Mouse (Mus musculus) forebrain, embryonic 12.5 days (tissue): ENCODE data around the gene Gm13889. TPM values are rescaled to one million over a fixed set of nuclear protein-coding genes. Genes with fewer than 3 reads are reported as not detected.
A peak's percentile ranks its signal among the peaks of the same experiment; 100 is the strongest.

Experiments used
- ATAC-seq: fragments of 200-750 bp; cut with Nextera tagmentation; 2 replicates; pipeline ENCODE4 v1.8.0; 2017; ENCODE audit warnings: moderate TSS enrichment; ENCODE audit not compliant: low FRiP score
- H3K27ac ChIP-seq: fragments of 300-500 bp; sonication (generic); 2 replicates; pipeline ENCODE4 v1.5.1; 2016; ENCODE audit warnings: mild to moderate bottlenecking
- H3K27me3 ChIP-seq: fragments of 300-500 bp; sonication (generic); 2 replicates; pipeline ENCODE4 v1.6.1; 2016; ENCODE audit warnings: mild to moderate bottlenecking
- H3K36me3 ChIP-seq: fragments of 300-500 bp; sonication (generic); replicated peaks from 2 replicates; pipeline ENCODE4 v1.6.1; 2016; ENCODE audit warnings: mild to moderate bottlenecking
- H3K4me1 ChIP-seq: fragments of 300-500 bp; sonication (generic); 2 replicates; pipeline ENCODE4 v1.6.1; 2016
- H3K4me2 ChIP-seq: fragments of 300-500 bp; sonication (generic); 2 replicates; pipeline ENCODE4 v1.6.1; 2016; ENCODE audit warnings: mild to moderate bottlenecking, moderate library complexity
- H3K4me3 ChIP-seq: fragments of 300-500 bp; sonication (generic); replicated peaks from 2 replicates; pipeline ENCODE4 v1.5.1; 2016; ENCODE audit warnings: mild to moderate bottlenecking
- H3K9ac ChIP-seq: fragments of 300-500 bp; sonication (generic); 2 replicates; pipeline ENCODE4 v1.6.1; 2016; ENCODE audit warnings: mild to moderate bottlenecking
- H3K9me3 ChIP-seq: fragments of 300-500 bp; sonication (generic); 2 replicates; pipeline ENCODE4 v1.6.1; 2016
- WGBS: fragments of 180-500 bp; shearing (Covaris S2); methylation state at CpG from one replicate; pipeline ENCODE4 v1.1.7; 2016; 5-methylcytosine and 5-hydroxymethylcytosine counted together
- polyA plus RNA-seq: library from polyadenylated mRNA; unstranded; fragments of >200 nt; fragmentation: Nextera tagmentation; extraction: Ambion mirVana; gene quantifications from 2 replicates; pipeline ENCODE4 v1.2.1, GENCODE M21; 2016

The Gm13889 gene
- polyA plus RNA-seq, 1 experiment from 2014 or later: 22.1 TPM

DNA sequence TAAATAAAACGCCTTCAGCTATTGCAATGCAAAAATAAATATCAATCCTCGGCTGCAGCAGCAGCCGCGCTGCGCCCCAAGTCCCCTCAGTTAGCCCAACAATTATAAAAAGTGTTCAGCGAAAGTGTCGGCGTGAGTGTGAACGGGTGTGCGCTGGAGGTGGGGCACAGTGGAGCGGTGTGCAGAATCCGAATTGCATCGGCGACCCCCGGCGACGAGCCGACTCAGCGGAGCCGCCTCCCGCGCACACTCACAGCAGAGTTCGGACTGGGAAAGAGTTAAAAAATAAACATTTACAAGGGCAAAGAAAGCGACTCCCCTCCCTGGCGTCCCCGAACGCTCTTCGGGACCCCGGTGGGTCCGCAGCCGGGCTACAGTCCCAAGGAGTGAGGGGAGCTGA, 1.1 kb downstream of the Gm13889 start:
- Histone ChIP-seq H3K36me3 (no peaks in the 10 kb centered on the region), H3K9me3 (no peaks in the 10 kb centered on the region), H3K4me1 (peaks cover 42% of the 10 kb centered on the region), H3K4me3 (peak overlapping the region; percentile 83), H3K9ac (peak overlapping the region; percentile 90), H3K4me2 (peak overlapping the region; percentile 95), H3K27me3 (peaks cover 37% of the 10 kb centered on the region), H3K27ac (peak overlapping the region; percentile 94)
- under 1% methylated on average over 31 of the region's 31 CpGs for WGBS
- ATAC-seq: peak; percentile 15; the same call in 1 of the 2 replicates

DNA sequence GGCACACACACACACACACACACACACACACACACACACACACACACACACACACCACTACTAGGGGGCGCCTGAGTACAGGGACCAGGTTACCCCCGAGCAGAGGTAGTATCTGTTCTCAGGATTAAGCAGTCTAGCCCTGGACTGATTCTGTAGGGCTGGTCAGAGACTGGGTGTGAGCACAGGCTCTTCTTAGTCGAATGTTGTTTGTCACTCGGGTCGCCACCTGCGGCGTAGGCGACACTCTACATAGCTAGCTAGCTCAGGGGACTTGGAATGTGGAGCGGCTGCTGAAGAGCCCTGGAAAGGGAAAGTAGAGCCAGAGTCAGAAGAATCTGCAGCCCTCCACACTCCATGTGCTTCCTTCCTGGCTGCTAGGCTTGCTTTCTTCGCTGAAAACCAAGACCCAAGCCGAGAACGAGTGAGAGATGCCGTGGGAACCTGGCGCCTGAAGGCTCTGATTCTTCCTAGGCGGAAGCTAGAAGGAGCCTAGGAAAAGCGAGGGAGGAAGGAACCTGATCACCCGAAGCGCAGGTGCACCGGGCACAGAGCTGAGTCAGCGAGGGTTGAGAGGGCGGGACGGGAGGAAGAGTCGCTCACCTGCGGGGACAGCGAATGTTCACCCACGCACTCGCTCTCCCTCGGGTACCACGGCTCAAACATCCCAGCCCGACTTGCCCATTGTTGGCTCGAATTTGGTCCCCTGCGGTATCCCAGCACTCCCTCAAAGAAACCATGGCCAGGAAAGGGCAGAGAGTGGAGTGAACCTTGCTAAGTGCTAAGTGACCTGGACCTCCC, 2.0 kb downstream of the Gm13889 start:
- peaks cover 37% of the 10 kb centered on the region for H3K27me3 ChIP-seq
- peaks cover 42% of the 10 kb centered on the region for H3K4me1 ChIP-seq
- peak overlapping the region; percentile 90 for H3K9ac ChIP-seq
- ATAC-seq: no peak
- peak overlapping the region; percentile 44; the same call in 1 of the 2 replicates for H3K27ac ChIP-seq
- H3K4me3 ChIP-seq: peak overlapping the region; percentile 83
- H3K9me3 ChIP-seq: no peaks in the 10 kb centered on the region
- under 1% methylated on average over 32 of the region's 32 CpGs for WGBS
- no peaks in the 10 kb centered on the region for H3K36me3 ChIP-seq
- H3K4me2 ChIP-seq: peak overlapping the region; percentile 95

DNA sequence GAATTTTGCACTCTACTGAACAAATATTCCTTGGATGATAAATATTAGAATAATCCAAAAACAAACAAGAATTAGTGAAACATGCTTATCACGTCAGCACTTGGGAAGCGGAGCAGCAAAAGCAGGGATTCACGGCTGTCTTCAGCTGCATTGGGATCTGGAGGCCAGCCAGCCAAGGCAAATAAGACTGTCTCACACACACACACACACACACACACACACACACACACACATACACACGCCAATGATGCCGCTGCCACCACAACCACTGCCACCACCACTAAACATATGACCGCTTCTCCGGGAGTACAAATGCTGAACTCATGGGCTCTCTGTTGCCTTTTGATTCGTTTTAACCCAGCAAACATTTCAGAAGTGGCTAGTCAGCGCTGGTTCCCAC, 3.3 kb downstream of the Gm13889 start:
- H3K27ac ChIP-seq: no peak overlapping the region
- H3K36me3 ChIP-seq: no peaks in the 10 kb centered on the region
- peaks cover 42% of the 10 kb centered on the region for H3K4me1 ChIP-seq
- no peaks in the 10 kb centered on the region for H3K9me3 ChIP-seq
- WGBS: 84% methylated on average over 9 of the region's 9 CpGs
- no peak overlapping the region for H3K4me2 ChIP-seq
- no peak for ATAC-seq
- H3K9ac ChIP-seq: no peak overlapping the region
- H3K4me3 ChIP-seq: no peak overlapping the region
- peaks cover 37% of the 10 kb centered on the region for H3K27me3 ChIP-seq

DNA sequence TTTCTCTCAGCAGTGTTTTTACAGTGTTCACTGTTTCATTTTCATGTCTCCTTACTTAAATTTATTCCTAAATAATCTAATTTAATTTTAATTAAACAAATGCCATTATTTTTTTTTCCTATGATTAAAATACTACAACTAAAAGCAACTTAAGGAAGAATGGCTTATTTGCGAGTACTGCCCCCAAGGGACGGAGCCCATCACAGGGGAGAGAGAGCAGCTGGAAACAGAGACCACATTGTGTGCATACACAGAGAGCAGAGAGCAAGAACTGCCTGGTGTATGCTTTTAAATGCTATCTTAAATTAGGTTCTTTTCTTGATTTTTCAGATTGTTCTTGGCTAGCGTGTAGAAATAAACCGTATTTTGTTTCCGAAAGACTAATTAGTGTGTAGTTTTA, 10.0 kb downstream of the Gm13889 start:
- H3K4me2 ChIP-seq: no peak overlapping the region
- H3K27me3 ChIP-seq: no peaks in the 10 kb centered on the region
- no peak overlapping the region for H3K9ac ChIP-seq
- no peaks in the 10 kb centered on the region for H3K36me3 ChIP-seq
- H3K9me3 ChIP-seq: peaks cover 8% of the 10 kb centered on the region; the same call in 1 of the 2 replicates
- no peak overlapping the region for H3K4me3 ChIP-seq
- H3K27ac ChIP-seq: no peak overlapping the region
- 57% methylated on average over 5 of the region's 5 CpGs for WGBS
- no peaks in the 10 kb centered on the region for H3K4me1 ChIP-seq
- ATAC-seq: no peak

DNA sequence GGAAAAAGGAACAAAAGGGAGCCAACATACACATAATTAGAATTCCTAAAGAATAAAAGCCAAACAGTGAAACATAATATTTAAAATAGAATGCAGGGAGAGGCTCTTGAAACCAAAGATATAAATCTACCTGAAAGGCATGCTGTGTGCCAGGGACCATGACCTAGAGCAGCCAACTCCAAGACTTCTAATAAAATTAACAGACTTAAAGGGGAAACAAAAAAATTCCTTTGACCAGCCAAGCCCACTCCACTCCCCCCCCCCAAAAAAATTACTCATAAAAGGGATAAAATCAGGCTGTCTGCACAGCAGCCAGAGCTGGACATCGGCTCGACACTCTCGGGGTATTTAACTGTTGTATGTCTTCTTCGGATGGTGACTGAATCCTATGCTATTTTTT, 12.1 kb downstream of the Gm13889 start:
- H3K9me3 ChIP-seq: peaks cover 8% of the 10 kb centered on the region; the same call in 1 of the 2 replicates
- no peaks in the 10 kb centered on the region for H3K36me3 ChIP-seq
- ATAC-seq: no peak
- WGBS: 98% methylated on average over 4 of the region's 4 CpGs
- H3K27ac ChIP-seq: no peak overlapping the region
- H3K4me2 ChIP-seq: no peak overlapping the region
- H3K4me3 ChIP-seq: no peak overlapping the region
- H3K27me3 ChIP-seq: no peaks in the 10 kb centered on the region
- no peaks in the 10 kb centered on the region for H3K4me1 ChIP-seq
- no peak overlapping the region for H3K9ac ChIP-seq

DNA sequence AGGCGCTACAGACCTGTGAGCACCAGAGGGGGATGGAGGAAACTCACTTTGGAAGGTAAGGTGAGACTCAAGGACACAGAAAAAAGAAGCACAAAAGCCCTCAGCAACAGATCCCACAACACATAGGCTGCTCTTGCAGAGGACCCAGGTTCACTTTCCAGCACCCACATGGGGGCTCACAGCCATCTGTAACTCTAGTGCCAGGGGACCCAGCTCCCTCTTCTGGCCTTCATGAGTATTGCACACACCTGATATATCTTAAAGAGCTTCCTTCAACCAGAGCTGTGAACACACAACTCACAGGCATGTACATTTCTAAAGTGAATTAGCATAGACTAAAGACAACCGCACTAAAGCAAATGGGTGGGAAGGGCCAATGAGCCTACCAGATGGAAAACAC, 12.9 kb downstream of the Gm13889 start:
- ATAC-seq: no peak
- H3K4me1 ChIP-seq: no peaks in the 10 kb centered on the region
- H3K4me3 ChIP-seq: no peak overlapping the region
- no peak overlapping the region for H3K9ac ChIP-seq
- H3K27ac ChIP-seq: no peak overlapping the region
- no peaks in the 10 kb centered on the region for H3K36me3 ChIP-seq
- peaks cover 8% of the 10 kb centered on the region; the same call in 1 of the 2 replicates for H3K9me3 ChIP-seq
- no peaks in the 10 kb centered on the region for H3K27me3 ChIP-seq
- WGBS: 93% methylated on average over 2 of the region's 2 CpGs
- H3K4me2 ChIP-seq: no peak overlapping the region

DNA sequence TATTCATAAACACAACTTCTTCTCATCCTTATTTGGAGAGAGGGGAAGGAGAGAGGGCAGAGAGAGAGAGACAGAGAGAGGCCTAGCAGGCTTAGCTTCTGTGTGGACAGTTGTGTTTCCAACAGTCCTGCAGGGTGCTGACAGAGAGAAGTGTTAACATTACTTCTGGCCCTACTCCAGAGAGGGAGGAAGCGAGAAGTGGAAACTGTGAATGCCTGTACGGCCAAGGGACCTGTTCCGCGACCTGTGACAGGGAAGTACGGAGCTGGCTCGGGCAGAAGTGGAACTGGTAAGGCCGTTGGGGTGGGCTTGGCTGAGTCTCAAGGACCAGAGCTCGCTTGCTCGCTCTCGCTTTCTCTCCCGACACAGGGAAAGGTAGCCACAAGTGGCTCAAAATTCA, 15.3 kb downstream of the Gm13889 start:
- WGBS: 85% methylated on average over 11 of the region's 11 CpGs

DNA sequence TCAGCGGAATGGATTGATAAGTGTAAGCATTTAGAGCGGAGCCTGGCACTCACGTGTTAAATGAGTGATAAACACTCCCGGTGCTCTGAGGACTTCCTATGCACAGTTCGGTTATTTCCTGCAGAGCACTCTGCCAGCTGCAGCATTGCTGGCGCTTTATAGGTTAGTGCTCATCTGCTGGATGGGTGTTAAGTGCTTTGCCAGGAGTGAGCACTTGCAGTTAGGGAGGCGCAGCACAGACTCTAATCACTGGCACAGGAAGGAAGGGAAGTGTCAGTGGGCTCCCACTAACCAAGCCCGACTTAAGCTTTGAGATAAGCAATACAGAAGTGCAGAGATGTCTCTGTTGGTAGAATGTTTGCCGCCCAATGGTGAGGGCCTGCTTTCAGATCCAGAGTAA, 18.5 kb downstream of the Gm13889 start:
- H3K27ac ChIP-seq: no peak overlapping the region
- H3K4me2 ChIP-seq: no peak overlapping the region
- H3K4me1 ChIP-seq: no peaks in the 10 kb centered on the region
- no peak for ATAC-seq
- H3K27me3 ChIP-seq: no peaks in the 10 kb centered on the region
- peaks cover 3% of the 10 kb centered on the region; the same call in 1 of the 2 replicates for H3K9me3 ChIP-seq
- no peak overlapping the region for H3K4me3 ChIP-seq
- no peak overlapping the region for H3K9ac ChIP-seq
- 84% methylated on average over 9 of the region's 9 CpGs for WGBS
- H3K36me3 ChIP-seq: no peaks in the 10 kb centered on the region

More for the DNA sequence above, 15.3 kb downstream of the Gm13889 start:
- Histone ChIP-seq H3K4me1 (no peaks in the 10 kb centered on the region), H3K9ac (no peak overlapping the region), H3K4me2 (no peak overlapping the region), H3K9me3 (peaks cover 8% of the 10 kb centered on the region; the same call in 1 of the 2 replicates), H3K36me3 (no peaks in the 10 kb centered on the region), H3K27ac (no peak overlapping the region), H3K27me3 (no peaks in the 10 kb centered on the region), H3K4me3 (no peak overlapping the region)
- no peak for ATAC-seq

DNA sequence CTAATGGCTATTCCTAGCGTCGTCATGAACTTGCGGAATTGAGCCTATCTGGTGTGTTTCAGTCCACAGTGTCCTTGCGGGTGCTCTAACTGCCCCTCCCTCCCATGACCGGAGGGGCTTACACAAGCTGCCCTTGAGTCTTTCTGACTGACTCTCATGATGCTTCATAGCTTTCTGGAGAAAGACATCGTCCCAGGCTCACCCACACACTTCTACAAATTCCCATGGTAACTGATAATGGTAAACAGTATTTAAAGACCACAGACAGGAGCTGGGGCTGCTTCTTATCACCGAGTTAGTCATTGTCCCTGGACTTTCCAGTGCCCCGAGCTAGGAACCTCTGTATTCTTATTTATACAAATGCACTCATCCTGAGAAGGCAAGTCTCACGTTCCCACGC, 28.1 kb downstream of the Gm13889 start:
- no peak overlapping the region for H3K4me2 ChIP-seq
- ATAC-seq: no peak
- no peak overlapping the region for H3K27ac ChIP-seq
- WGBS: 92% methylated on average over 10 of the region's 10 CpGs
- no peaks in the 10 kb centered on the region for H3K36me3 ChIP-seq
- no peaks in the 10 kb centered on the region for H3K4me1 ChIP-seq
- H3K9me3 ChIP-seq: no peaks in the 10 kb centered on the region
- 0 out of 2 replicates have a peak, but pooled peaks cover 3% of the 10 kb centered on the region for H3K27me3 ChIP-seq
- H3K9ac ChIP-seq: no peak overlapping the region
- no peak overlapping the region for H3K4me3 ChIP-seq

DNA sequence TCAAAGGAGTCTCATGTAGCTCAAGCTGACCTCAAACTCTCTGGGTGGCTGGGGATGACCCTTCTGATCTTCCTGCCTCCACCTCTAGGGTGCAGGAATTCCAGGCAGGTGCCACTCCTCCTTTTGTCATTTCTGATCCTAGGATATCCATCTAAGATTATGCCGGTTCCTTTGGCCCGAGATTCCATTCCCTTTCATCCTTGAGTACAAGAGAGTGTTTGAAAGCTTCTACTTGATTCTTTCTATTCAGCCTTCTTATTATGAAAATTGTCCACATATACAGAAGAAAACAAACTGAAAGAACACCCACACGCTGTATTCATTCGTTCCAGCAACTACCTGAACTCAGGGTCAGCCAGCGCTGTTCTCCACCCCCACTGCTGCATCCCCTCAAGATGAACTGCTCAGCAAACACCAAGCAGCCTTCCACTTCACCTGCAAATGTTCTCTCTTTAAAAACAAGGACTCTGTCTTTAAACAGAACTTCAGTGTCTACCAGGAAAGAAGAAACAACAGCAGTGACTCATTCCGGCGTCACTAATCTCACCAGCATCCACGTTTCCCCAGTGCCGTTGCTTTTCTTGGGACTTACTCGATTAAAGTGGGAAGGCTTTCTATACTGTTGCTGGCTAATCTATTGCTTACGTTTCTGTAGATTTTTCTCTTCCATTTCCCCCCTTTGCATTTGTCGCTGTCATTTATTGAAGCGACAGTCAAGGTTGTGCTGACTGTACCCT, 29.1 kb downstream of the Gm13889 start:
- Histone ChIP-seq H3K4me3 (no peak overlapping the region), H3K9me3 (no peaks in the 10 kb centered on the region), H3K27ac (no peak overlapping the region), H3K4me1 (no peaks in the 10 kb centered on the region), H3K4me2 (no peak overlapping the region), H3K9ac (no peak overlapping the region), H3K36me3 (no peaks in the 10 kb centered on the region), H3K27me3 (0 out of 2 replicates have a peak, but pooled peaks cover 3% of the 10 kb centered on the region)
- no peak for ATAC-seq
- 77% methylated on average over 13 of the region's 13 CpGs for WGBS

DNA sequence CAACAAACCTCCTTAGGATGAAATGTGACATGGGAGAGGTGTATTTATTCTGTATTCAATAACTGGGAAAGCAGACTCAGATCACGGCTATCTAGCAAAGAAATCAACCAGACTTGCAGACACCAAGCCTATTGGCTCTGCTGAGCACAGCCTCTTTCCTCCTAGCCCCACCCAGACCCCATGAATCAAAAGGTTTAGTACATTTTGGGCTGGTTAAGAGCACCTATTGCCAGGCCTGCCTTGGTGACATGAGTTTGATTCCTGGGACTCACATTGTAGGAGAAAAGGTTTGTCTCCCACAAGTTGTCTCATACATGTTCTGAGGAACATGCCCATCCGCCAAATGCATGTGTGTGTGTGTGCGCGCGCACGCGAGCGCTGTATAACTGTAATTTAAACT, 30.9 kb downstream of the Gm13889 start:
- 95% methylated on average over 8 of the region's 8 CpGs for WGBS
- ATAC-seq: no peak
- H3K36me3 ChIP-seq: no peaks in the 10 kb centered on the region

DNA sequence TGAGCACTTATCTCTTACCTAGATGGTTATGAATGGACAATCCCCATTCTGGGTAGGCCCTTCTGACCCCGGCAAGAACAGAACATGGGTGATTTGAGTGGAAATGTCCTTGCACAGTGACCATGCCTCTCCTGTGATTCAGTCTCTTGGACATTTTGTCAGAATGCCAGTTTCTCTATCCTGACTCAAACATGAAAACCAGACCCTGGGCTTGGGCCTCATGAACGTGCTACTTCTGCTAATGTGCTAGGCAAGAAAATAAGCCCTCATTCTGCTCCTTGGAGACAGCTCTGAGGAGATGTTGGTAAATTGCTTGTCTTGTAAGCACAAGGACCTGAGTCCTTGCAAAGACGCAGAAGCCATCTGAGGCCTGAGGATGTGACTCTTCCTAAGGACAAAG, 37.9 kb downstream of the Gm13889 start:
- Histone ChIP-seq H3K27me3 (no peaks in the 10 kb centered on the region), H3K4me1 (no peaks in the 10 kb centered on the region), H3K36me3 (no peaks in the 10 kb centered on the region), H3K4me2 (no peak overlapping the region), H3K9me3 (no peaks in the 10 kb centered on the region), H3K9ac (no peak overlapping the region), H3K27ac (no peak overlapping the region), H3K4me3 (no peak overlapping the region)
- ATAC-seq: no peak
- 86% methylated on average over 3 of the region's 3 CpGs for WGBS

More for the DNA sequence above, 30.9 kb downstream of the Gm13889 start:
- Histone ChIP-seq H3K9me3 (no peaks in the 10 kb centered on the region), H3K4me3 (no peak overlapping the region), H3K27ac (no peak overlapping the region), H3K9ac (no peak overlapping the region), H3K4me1 (no peaks in the 10 kb centered on the region), H3K4me2 (no peak overlapping the region), H3K27me3 (0 out of 2 replicates have a peak, but pooled peaks cover 3% of the 10 kb centered on the region)
